Comparison of ENCODE assay signal across 25 mouse cellular contexts in genomic region chr6:124822049-124822448, GRCm38 (mm10).
"Had no signal": no experiment of that assay in that cellular context is flagged by ENCODE, and none has a peak within 500 bp of the region (broad histone marks: within the 10 kb centered on the region; RNA-seq: fewer than 3 reads in every experiment).

No protein-coding gene starts in this region.

- H3K27me3 ChIP-seq: limb, embryonic 13.5 days; liver, embryonic 12.5 days; liver, embryonic 15.5 days; lung, embryonic 15.5 days; megakaryocyte, embryonic 14.5 days; midbrain, embryonic 12.5 days; midbrain, embryonic 15.5 days; neural tube, embryonic 12.5 days; neural tube, embryonic 15.5 days had no signal

- ATAC-seq: liver, embryonic 12.5 days; midbrain, embryonic 15.5 days had no signal

- H3K27ac ChIP-seq: kidney, postnatal 0 days; layer of hippocampus, adult 2 months; limb, embryonic 10.5 days; limb, embryonic 13.5 days; liver, embryonic 12.5 days; liver, embryonic 15.5 days; lung, embryonic 15.5 days; midbrain, embryonic 12.5 days; midbrain, embryonic 15.5 days; neural tube, embryonic 12.5 days; neural tube, embryonic 15.5 days; stomach, postnatal 0 days had no signal

- H3K4me2 ChIP-seq: limb, embryonic 13.5 days; liver, embryonic 12.5 days; liver, embryonic 15.5 days; lung, embryonic 15.5 days; midbrain, embryonic 12.5 days; midbrain, embryonic 15.5 days; neural tube, embryonic 12.5 days; neural tube, embryonic 15.5 days had no signal

- H3K9ac ChIP-seq: liver, embryonic 12.5 days; liver, embryonic 15.5 days; lung, embryonic 15.5 days; midbrain, embryonic 12.5 days; midbrain, embryonic 15.5 days; neural tube, embryonic 12.5 days; neural tube, embryonic 15.5 days had no signal

- H3K9me3 ChIP-seq: limb, embryonic 10.5 days; limb, embryonic 13.5 days; liver, embryonic 12.5 days; liver, embryonic 15.5 days; lung, embryonic 15.5 days; megakaryocyte, embryonic 14.5 days; midbrain, embryonic 12.5 days; midbrain, embryonic 15.5 days; neural tube, embryonic 12.5 days; neural tube, embryonic 15.5 days had no signal

- H3K4me3 ChIP-seq: layer of hippocampus, adult 2 months; limb, embryonic 10.5 days; limb, embryonic 13.5 days; liver, embryonic 12.5 days; liver, embryonic 15.5 days; lung, embryonic 15.5 days; megakaryocyte, embryonic 14.5 days; midbrain, embryonic 12.5 days; midbrain, embryonic 15.5 days; neural tube, embryonic 12.5 days; neural tube, embryonic 15.5 days had no signal

- H3K4me1 ChIP-seq: limb, embryonic 10.5 days; limb, embryonic 13.5 days; midbrain, embryonic 12.5 days; midbrain, embryonic 15.5 days; neural tube, embryonic 12.5 days had no signal

- DNase-seq: kidney, postnatal 25 days; layer of hippocampus, adult 9-11 months; liver; lung, adult 18-20 months; lung, postnatal 10 days; lung, postnatal 36 days; right cerebral cortex, adult 18-20 months; right cerebral cortex, postnatal 14 days; right cerebral cortex, postnatal 4 days; thymus, adult 2 months; thymus, postnatal 14 days; thymus, postnatal 4 days had no signal
